Mouse (Mus musculus): Measurements from ENCODE around the gene Oas1g. TPM values are rescaled to one million over a fixed set of nuclear protein-coding genes. Genes with fewer than 3 reads are reported as not detected.
A peak's percentile ranks its signal among the peaks of the same experiment; 100 is the strongest.

Gene Oas1g
- polyA plus RNA-seq, 1 experiment: 1.5 TPM

GRCm38 (mm10) chr5:120833335-120834280 lies 53.8 kb downstream of the Oas1g start:
- Histone ChIP-seq H3K27ac (ENCODE audit: insufficient read depth, low read length) (no peak overlapping the region), H3K4me1 (ENCODE audit: control insufficient read depth, insufficient read depth, low read length) (no peaks in the 10 kb centered on the region), H3K9me3 (replicated peaks; ENCODE audit: control insufficient read depth, insufficient read depth, low read length, poor library complexity, severe bottlenecking) (peaks cover 23% of the 10 kb centered on the region), H3K36me3 (ENCODE audit: control insufficient read depth, insufficient read depth, low read length, poor library complexity, severe bottlenecking) (no peaks in the 10 kb centered on the region), H3K9ac (ENCODE audit: low read depth, poor library complexity, severe bottlenecking) (no peak overlapping the region), H3K4me3 (ENCODE audit: low read depth, low read length) (no peak overlapping the region), H3K27me3 (ENCODE audit: control insufficient read depth, insufficient read depth, low read length, poor library complexity, severe bottlenecking) (peaks cover 12% of the 10 kb centered on the region)
- TF ChIP-seq CTCF (IDR thresholded peaks at IDR 0.05; ENCODE audit: low read depth, low read length) (no peak), POLR2A (IDR thresholded peaks at IDR 0.05; ENCODE audit: insufficient read depth, low read length) (no peak), EP300 (IDR thresholded peaks at IDR 0.05; ENCODE audit: insufficient read depth, low read depth, low read length) (0 out of 2 replicates have a peak, but pooled peaks have one; percentile 11)

GRCm38 (mm10) chr5:120831031-120831430 lies 56.4 kb downstream of the Oas1g start:
- TF ChIP-seq CTCF (IDR thresholded peaks at IDR 0.05; ENCODE audit: low read depth, low read length): no peak
- TF ChIP-seq POLR2A (IDR thresholded peaks at IDR 0.05; ENCODE audit: insufficient read depth, low read length): no peak
- TF ChIP-seq EP300 (IDR thresholded peaks at IDR 0.05; ENCODE audit: insufficient read depth, low read depth, low read length): no peak

More at GRCm38 (mm10) chr5:120831031-120831430, 56.4 kb downstream of the Oas1g start:
- no peaks in the 10 kb centered on the region for H3K4me1 ChIP-seq (ENCODE audit: control insufficient read depth, insufficient read depth, low read length)
- H3K4me3 ChIP-seq (ENCODE audit: low read depth, low read length): no peak overlapping the region
- H3K9ac ChIP-seq (ENCODE audit: low read depth, poor library complexity, severe bottlenecking): no peak overlapping the region
- peaks cover 12% of the 10 kb centered on the region for H3K27me3 ChIP-seq (ENCODE audit: control insufficient read depth, insufficient read depth, low read length, poor library complexity, severe bottlenecking)
- H3K27ac ChIP-seq (ENCODE audit: insufficient read depth, low read length): no peak overlapping the region
- peaks cover 23% of the 10 kb centered on the region for H3K9me3 ChIP-seq (replicated peaks; ENCODE audit: control insufficient read depth, insufficient read depth, low read length, poor library complexity, severe bottlenecking)
- no peaks in the 10 kb centered on the region for H3K36me3 ChIP-seq (ENCODE audit: control insufficient read depth, insufficient read depth, low read length, poor library complexity, severe bottlenecking)

Other genes starting within 250 kb of the Oas1g start
- gene Rasal1, start 238.8 kb downstream of the Oas1g start, polyA plus RNA-seq (2011; ENCODE audit: insufficient read depth, insufficient read length, low read depth, missing spikeins): 2.0 and 3.5 TPM in 2 replicates
- gene Dtx1, start 175.7 kb downstream of the Oas1g start, polyA plus RNA-seq (2011; ENCODE audit: insufficient read depth, insufficient read length, low read depth, missing spikeins): 19.1 and 21.0 TPM in 2 replicates
- 0.76 and 0.84 TPM in 2 replicates for gene Oas2, start 137.8 kb downstream of the Oas1g start, polyA plus RNA-seq (2011; ENCODE audit: insufficient read depth, insufficient read length, low read depth, missing spikeins)
- 1.7 and 1.9 TPM in 2 replicates for gene Oas3, start 110.0 kb downstream of the Oas1g start, polyA plus RNA-seq (2011; ENCODE audit: insufficient read depth, insufficient read length, low read depth, missing spikeins)
- gene Oas1e, start 92.1 kb downstream of the Oas1g start, polyA plus RNA-seq (2011; ENCODE audit: insufficient read depth, insufficient read length, low read depth, missing spikeins): not detected in 2 replicates
- gene Oas1c, start 75.1 kb downstream of the Oas1g start, polyA plus RNA-seq (2011; ENCODE audit: insufficient read depth, insufficient read length, low read depth, missing spikeins): 3.0 and 4.3 TPM in 2 replicates
- gene Oas1f, start 40.2 kb downstream of the Oas1g start, polyA plus RNA-seq (2011; ENCODE audit: insufficient read depth, insufficient read length, low read depth, missing spikeins): not detected in 2 replicates
- not detected in 2 replicates for gene Oas1h, start 26.2 kb downstream of the Oas1g start, polyA plus RNA-seq (2011; ENCODE audit: insufficient read depth, insufficient read length, low read depth, missing spikeins)
- 2.3 TPM in 1 of 2 replicates, not detected in the other for gene Oas1a, start 19.9 kb upstream of the Oas1g start, polyA plus RNA-seq (2011; ENCODE audit: insufficient read depth, insufficient read length, low read depth, missing spikeins)
- gene Oas1d, start 26.9 kb upstream of the Oas1g start, polyA plus RNA-seq (2011; ENCODE audit: insufficient read depth, insufficient read length, low read depth, missing spikeins): 0.35 and 0.45 TPM in 2 replicates
- not detected in 2 replicates for gene Rph3a, start 122.5 kb upstream of the Oas1g start, polyA plus RNA-seq (2011; ENCODE audit: insufficient read depth, insufficient read length, low read depth, missing spikeins)

Measured in ES-Bruce4 (cell line).